Mouse (Mus musculus): ENCODE results near the gene Grik4. TPM values are rescaled to one million over a fixed set of nuclear protein-coding genes. Genes with fewer than 3 reads are reported as not detected.

Gene Grik4
- total and polyA plus RNA-seq, 2 experiments from 2014 or later: 9.5 to 17.2 TPM

- H3K4me1 ChIP-seq (ENCODE audit: insufficient read depth, low read length): no peaks in the 10 kb centered on the region; the same call in 1 of the 2 replicates
Observed at GRCm38 (mm10) chr9:42745982-42746381, 198.3 kb downstream of the Grik4 start.

GRCm38 (mm10) chr9:42742385-42742784 is 201.9 kb downstream of the Grik4 start:
- ATAC-seq (ENCODE audit: low FRiP score): no peak
- Histone ChIP-seq H3K4me2 (ENCODE audit: low read depth, low read length, poor library complexity, severe bottlenecking) (no peak overlapping the region), H3K36me3 (ENCODE audit: insufficient read depth, low read length) (no peaks in the 10 kb centered on the region), H3K27ac (ENCODE audit: low read depth, low read length) (no peak overlapping the region), H3K4me1 (ENCODE audit: insufficient read depth, low read length) (no peaks in the 10 kb centered on the region; the same call in 1 of the 2 replicates), H3K27me3 (ENCODE audit: insufficient read depth, low read length) (no peaks in the 10 kb centered on the region), H3K9me3 (ENCODE audit: low read length) (no peaks in the 10 kb centered on the region), H3K4me3 (ENCODE audit: low read depth, low read length) (no peak overlapping the region), H3K9ac (replicated peaks; ENCODE audit: low read length, poor library complexity, severe bottlenecking) (no peak overlapping the region)
- TF ChIP-seq CTCF (IDR thresholded peaks at IDR 0.05): no peak
- DNase-seq (ENCODE audit: low spot score): no peak
- WGBS: 68% methylated on average over 5 of the region's 5 CpGs

More at GRCm38 (mm10) chr9:42745982-42746381, 198.3 kb downstream of the Grik4 start:
- Histone ChIP-seq H3K4me2 (ENCODE audit: low read depth, low read length, poor library complexity, severe bottlenecking) (no peak overlapping the region), H3K4me3 (ENCODE audit: low read depth, low read length) (no peak overlapping the region), H3K36me3 (ENCODE audit: insufficient read depth, low read length) (no peaks in the 10 kb centered on the region), H3K27ac (ENCODE audit: low read depth, low read length) (no peak overlapping the region), H3K9me3 (ENCODE audit: low read length) (no peaks in the 10 kb centered on the region), H3K9ac (replicated peaks; ENCODE audit: low read length, poor library complexity, severe bottlenecking) (no peak overlapping the region), H3K27me3 (ENCODE audit: insufficient read depth, low read length) (no peaks in the 10 kb centered on the region)
- TF ChIP-seq CTCF (IDR thresholded peaks at IDR 0.05): no peak
- 90% methylated on average over 8 of the region's 8 CpGs for WGBS
- ATAC-seq (ENCODE audit: low FRiP score) (no peak), DNase-seq (ENCODE audit: low spot score) (no peak)

GRCm38 (mm10) chr9:42736697-42737335 is 207.5 kb downstream of the Grik4 start:
- Histone ChIP-seq H3K9me3 (ENCODE audit: low read length) (no peaks in the 10 kb centered on the region), H3K27ac (ENCODE audit: low read depth, low read length) (no peak overlapping the region)
- no peak for ATAC-seq (ENCODE audit: low FRiP score)

GRCm38 (mm10) chr9:42735086-42735485 is 209.2 kb downstream of the Grik4 start:
- no peaks in the 10 kb centered on the region for H3K4me1 ChIP-seq (ENCODE audit: insufficient read depth, low read length)
- no peak overlapping the region for H3K27ac ChIP-seq (ENCODE audit: low read depth, low read length)
- H3K9me3 ChIP-seq (ENCODE audit: low read length): no peaks in the 10 kb centered on the region
- ATAC-seq (ENCODE audit: low FRiP score) (no peak), DNase-seq (ENCODE audit: low spot score) (peak; percentile 34)
- 82% methylated on average over 5 of the region's 5 CpGs for WGBS
- no peak overlapping the region for H3K4me2 ChIP-seq (ENCODE audit: low read depth, low read length, poor library complexity, severe bottlenecking)
- no peaks in the 10 kb centered on the region for H3K27me3 ChIP-seq (ENCODE audit: insufficient read depth, low read length)
- no peaks in the 10 kb centered on the region for H3K36me3 ChIP-seq (ENCODE audit: insufficient read depth, low read length)
- TF ChIP-seq CTCF (IDR thresholded peaks at IDR 0.05): no peak
- no peak overlapping the region for H3K9ac ChIP-seq (replicated peaks; ENCODE audit: low read length, poor library complexity, severe bottlenecking)
- H3K4me3 ChIP-seq (ENCODE audit: low read depth, low read length): no peak overlapping the region

More at GRCm38 (mm10) chr9:42736697-42737335, 207.5 kb downstream of the Grik4 start:
- DNase-seq (ENCODE audit: low spot score): no peak
- no peaks in the 10 kb centered on the region for H3K27me3 ChIP-seq (ENCODE audit: insufficient read depth, low read length)
- TF ChIP-seq CTCF (IDR thresholded peaks at IDR 0.05): 0 out of 2 replicates have a peak, but pooled peaks have one; percentile 6
- WGBS: 66% methylated on average over 7 of the region's 7 CpGs
- no peak overlapping the region for H3K4me2 ChIP-seq (ENCODE audit: low read depth, low read length, poor library complexity, severe bottlenecking)
- no peak overlapping the region for H3K4me3 ChIP-seq (ENCODE audit: low read depth, low read length)
- H3K9ac ChIP-seq (replicated peaks; ENCODE audit: low read length, poor library complexity, severe bottlenecking): no peak overlapping the region
- H3K36me3 ChIP-seq (ENCODE audit: insufficient read depth, low read length): no peaks in the 10 kb centered on the region
- no peaks in the 10 kb centered on the region; the same call in 1 of the 2 replicates for H3K4me1 ChIP-seq (ENCODE audit: insufficient read depth, low read length)

GRCm38 (mm10) chr9:42732731-42733318 is 211.5 kb downstream of the Grik4 start:
- Histone ChIP-seq H3K4me2 (ENCODE audit: low read depth, low read length, poor library complexity, severe bottlenecking) (no peak overlapping the region), H3K9me3 (ENCODE audit: low read length) (no peaks in the 10 kb centered on the region), H3K27ac (ENCODE audit: low read depth, low read length) (no peak overlapping the region), H3K4me1 (ENCODE audit: insufficient read depth, low read length) (peaks cover 4% of the 10 kb centered on the region; the same call in 1 of the 2 replicates), H3K27me3 (ENCODE audit: insufficient read depth, low read length) (no peaks in the 10 kb centered on the region), H3K4me3 (ENCODE audit: low read depth, low read length) (no peak overlapping the region), H3K36me3 (ENCODE audit: insufficient read depth, low read length) (no peaks in the 10 kb centered on the region), H3K9ac (replicated peaks; ENCODE audit: low read length, poor library complexity, severe bottlenecking) (no peak overlapping the region)
- TF ChIP-seq CTCF (IDR thresholded peaks at IDR 0.05): no peak
- DNase-seq (ENCODE audit: low spot score) (no peak), ATAC-seq (ENCODE audit: low FRiP score) (no peak)
- 86% methylated on average over 9 of the region's 9 CpGs for WGBS

- H3K9me3 ChIP-seq (ENCODE audit: low read length): no peaks in the 10 kb centered on the region
- TF ChIP-seq CTCF (IDR thresholded peaks at IDR 0.05): no peak
- peaks cover 4% of the 10 kb centered on the region for H3K4me1 ChIP-seq (ENCODE audit: insufficient read depth, low read length)
- no peaks in the 10 kb centered on the region for H3K27me3 ChIP-seq (ENCODE audit: insufficient read depth, low read length)
- no peak overlapping the region for H3K4me3 ChIP-seq (ENCODE audit: low read depth, low read length)
- no peak overlapping the region; the same call in 1 of the 2 replicates for H3K9ac ChIP-seq (replicated peaks; ENCODE audit: low read length, poor library complexity, severe bottlenecking)
- H3K27ac ChIP-seq (ENCODE audit: low read depth, low read length): no peak overlapping the region
- no peaks in the 10 kb centered on the region for H3K36me3 ChIP-seq (ENCODE audit: insufficient read depth, low read length)
- no peak for ATAC-seq (ENCODE audit: low FRiP score)
- DNase-seq (ENCODE audit: low spot score): no peak
- WGBS: 28% methylated on average over 6 of the region's 6 CpGs
- H3K4me2 ChIP-seq (ENCODE audit: low read depth, low read length, poor library complexity, severe bottlenecking): no peak overlapping the region
Observed at GRCm38 (mm10) chr9:42728472-42728871, 215.8 kb downstream of the Grik4 start.
